Mouse (Mus musculus) olfactory bulb, adult 2 months (tissue): Measurements from ENCODE around the gene Ppp1r14b. TPM values are rescaled to one million over a fixed set of nuclear protein-coding genes. Genes with fewer than 3 reads are reported as not detected.

Source experiments
- H3K27ac ChIP-seq: fragments of 200-500 bp; 2 replicates; pipeline ENCODE4 v1.5.1; 2012; ENCODE audit warnings: low read depth, low read length; ENCODE audit not compliant: insufficient read depth
- H3K4me1 ChIP-seq: fragments of 200-500 bp; 2 replicates; pipeline ENCODE4 v1.6.1; 2012; ENCODE audit warnings: low read length; ENCODE audit not compliant: control insufficient read depth, insufficient read depth
- H3K4me3 ChIP-seq: fragments of 200-500 bp; 2 replicates; pipeline ENCODE4 v1.5.1; 2012; ENCODE audit warnings: mild to moderate bottlenecking, low read depth, low read length, moderate library complexity; ENCODE audit not compliant: insufficient read depth
- CTCF ChIP-seq: fragments of 200-500 bp; IDR thresholded peaks from 2 replicates; pipeline ENCODE4 v1.5.1; 2012; ENCODE audit warnings: low read depth, mild to moderate bottlenecking, low read length, moderate library complexity; ENCODE audit not compliant: insufficient read depth
- POLR2A ChIP-seq: fragments of 200-500 bp; IDR thresholded peaks from 2 replicates; pipeline ENCODE4 v1.6.1; 2012; ENCODE audit warnings: mild to moderate bottlenecking, low read depth, low read length, moderate library complexity; ENCODE audit not compliant: insufficient read depth
- WGBS: fragments of 180-500 bp; shearing (Covaris S2); methylation state at CpG from one replicate; pipeline ENCODE4 v1.1.7; 2018; 5-methylcytosine and 5-hydroxymethylcytosine counted together
- polyA plus RNA-seq: library from polyadenylated mRNA; stranded (reverse); fragments of >200 nt; gene quantifications from 2 replicates; pipeline ENCODE4 v1.2.4, GENCODE M21; 2012; ENCODE audit warnings: low replicate concordance; ENCODE audit not compliant: missing spikeins, insufficient read depth, insufficient read length

Gene Ppp1r14b
- not detected in 2 replicates for polyA plus RNA-seq

GRCm38 (mm10) chr19:6974211-6975205 lies at the start of gene Ppp1r14b:
Gene Ppp1r14b (plus strand): TSS chr19:6974968.
- WGBS, result 3% methylated on average over 75 of the region's 84 CpGs
- TF ChIP-seq POLR2A (peak; percentile 18; the same call in 1 of the 2 replicates), CTCF (no peak)
- Histone ChIP-seq H3K4me1 (peaks cover 42% of the 10 kb centered on the region), H3K4me3 (peak within 1 kb of the TSS; percentile 60), H3K27ac (peak within 1 kb of the TSS; percentile 43)

- Histone ChIP-seq H3K27ac (no peak within 1 kb of the TSS), H3K4me1 (peaks cover 36% of the 10 kb centered on the region), H3K4me3 (peak within 1 kb of the TSS; percentile 2)
- TF ChIP-seq CTCF (no peak), POLR2A (no peak)
- WGBS, result 9% methylated on average over 9 of the region's 9 CpGs
These were observed 49.5 kb upstream of the Ppp1r14b start, which contains the start of gene Catsperz for GRCm38 (mm10) chr19:6925307-6925573. Gene Catsperz (minus strand): TSS chr19:6925380.

DNA sequence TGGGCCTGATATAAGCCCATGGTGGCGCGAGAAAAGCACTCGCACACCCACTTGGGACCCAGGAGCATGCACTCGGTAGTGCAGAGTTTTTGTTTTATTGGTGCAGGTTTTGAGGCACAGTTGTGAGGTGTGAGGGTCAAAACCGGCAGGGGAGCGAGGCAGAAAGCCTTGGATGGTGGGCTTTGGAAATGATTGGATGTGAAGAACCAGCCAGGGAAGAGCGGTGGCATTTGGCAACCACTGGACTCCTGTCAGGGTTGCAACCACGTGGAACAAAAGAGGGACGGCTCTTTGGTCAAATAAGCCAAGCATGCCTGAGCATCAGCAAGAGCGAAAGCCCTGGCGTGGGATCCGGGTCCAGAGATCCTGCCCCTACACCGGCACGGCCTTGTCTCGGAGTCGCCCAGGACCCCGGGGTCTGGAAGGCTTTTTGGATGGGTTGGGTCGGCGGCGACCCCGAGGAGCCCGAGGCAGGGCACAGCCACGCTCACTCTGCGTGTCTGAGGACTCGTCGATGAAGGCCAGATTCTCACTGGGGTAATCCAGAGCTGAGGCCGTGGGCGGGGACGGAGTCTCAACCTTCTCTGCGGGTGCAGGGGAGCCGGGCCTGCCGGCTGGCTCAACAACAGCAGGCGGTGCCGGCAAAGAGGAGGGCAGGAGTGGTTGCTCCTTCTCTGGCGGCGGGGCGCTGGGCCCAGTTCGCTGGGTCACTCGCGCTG lies 49.0 kb upstream of the Ppp1r14b start:
- no peak overlapping the region for H3K27ac ChIP-seq
- H3K4me1 ChIP-seq, result peaks cover 33% of the 10 kb centered on the region
- TF ChIP-seq CTCF (no peak), POLR2A (no peak)
- no peak overlapping the region for H3K4me3 ChIP-seq
- 32% methylated on average over 40 of the region's 40 CpGs for WGBS

GRCm38 (mm10) chr19:6926559-6927255 lies 48.1 kb upstream of the Ppp1r14b start:
- H3K27ac ChIP-seq, result no peak overlapping the region
- H3K4me1 ChIP-seq, result peaks cover 37% of the 10 kb centered on the region
- TF ChIP-seq POLR2A (no peak), CTCF (no peak)
- WGBS, result 34% methylated on average over 26 of the region's 26 CpGs
- H3K4me3 ChIP-seq, result no peak overlapping the region

GRCm38 (mm10) chr19:6928080-6928479 lies 46.7 kb upstream of the Ppp1r14b start:
- no peak for TF ChIP-seq POLR2A
- TF ChIP-seq CTCF, result no peak
- WGBS, result 13% methylated on average over 9 of the region's 9 CpGs
- no peak overlapping the region for H3K4me3 ChIP-seq
- peaks cover 38% of the 10 kb centered on the region for H3K4me1 ChIP-seq
- H3K27ac ChIP-seq, result no peak overlapping the region

DNA sequence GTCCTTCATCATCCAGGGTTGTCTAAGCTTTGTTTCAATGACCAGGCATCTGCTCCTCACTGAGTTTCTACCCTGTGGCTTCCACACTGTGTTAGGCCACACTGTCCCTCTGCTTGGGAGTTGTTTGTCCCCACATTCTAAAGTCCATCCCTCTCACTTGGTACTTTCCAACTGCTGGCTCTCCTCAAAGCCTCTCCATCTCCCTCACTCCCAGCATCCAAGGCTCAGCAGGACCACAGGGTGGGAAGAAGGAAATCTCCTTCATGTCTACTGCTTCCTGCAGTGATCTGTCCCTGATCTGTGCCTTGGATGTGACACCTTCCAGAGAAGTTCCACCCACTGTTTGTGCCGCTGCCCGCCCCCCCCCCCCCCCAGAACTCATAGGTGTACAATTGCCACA lies 43.8 kb upstream of the Ppp1r14b start:
- H3K4me3 ChIP-seq, result no peak overlapping the region
- no peak overlapping the region for H3K27ac ChIP-seq
- peaks cover 32% of the 10 kb centered on the region for H3K4me1 ChIP-seq
- TF ChIP-seq POLR2A, result no peak
- no peak for TF ChIP-seq CTCF
- 18% methylated on average over 2 of the region's 2 CpGs for WGBS

DNA sequence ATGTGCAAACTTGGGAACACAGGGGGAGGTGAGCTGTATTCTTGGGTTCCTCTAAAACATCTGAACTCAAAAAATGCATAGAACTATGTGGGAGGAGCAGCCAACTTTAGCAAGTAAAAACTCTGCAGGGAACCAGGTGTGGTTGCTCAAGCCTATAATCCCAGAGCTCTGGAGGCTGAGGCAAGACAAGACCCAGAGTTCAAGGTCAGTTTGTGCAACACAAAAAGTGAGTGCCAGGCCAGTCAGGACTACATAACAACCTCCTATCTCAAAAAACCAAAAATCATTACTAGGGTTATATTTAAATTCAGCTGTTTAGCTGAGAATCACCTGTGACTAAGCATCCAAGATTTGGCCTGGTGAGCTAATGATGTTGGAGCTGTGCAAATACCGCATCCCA lies 42.8 kb upstream of the Ppp1r14b start:
- WGBS, result 67% methylated on average over 1 of the region's 1 CpGs
- H3K4me3 ChIP-seq, result no peak overlapping the region

DNA sequence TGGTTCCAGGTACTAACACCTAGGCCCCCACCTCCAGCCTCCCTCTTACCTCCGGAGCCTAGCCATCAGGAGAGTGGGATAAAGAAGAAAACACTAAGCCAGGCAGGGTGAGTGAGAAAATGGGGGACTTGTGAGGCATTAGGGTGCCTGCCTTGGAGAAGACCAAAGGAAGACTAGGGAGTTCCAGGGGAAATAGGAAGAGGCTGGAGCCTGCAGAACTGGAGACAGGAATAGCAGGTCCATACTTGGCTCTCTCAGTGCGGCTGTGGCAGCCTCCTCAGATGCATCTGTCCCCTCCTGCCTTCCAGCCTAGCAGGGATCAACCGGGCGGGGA lies 41.7 kb upstream of the Ppp1r14b start:
- WGBS, result 33% methylated on average over 4 of the region's 4 CpGs
- H3K4me3 ChIP-seq, result no peak overlapping the region

More for the DNA sequence above, 42.8 kb upstream of the Ppp1r14b start:
- no peak for TF ChIP-seq POLR2A
- Histone ChIP-seq H3K27ac (no peak overlapping the region), H3K4me1 (peaks cover 27% of the 10 kb centered on the region)

More for the DNA sequence above, 41.7 kb upstream of the Ppp1r14b start:
- TF ChIP-seq POLR2A (no peak), CTCF (no peak)
- Histone ChIP-seq H3K27ac (no peak overlapping the region), H3K4me1 (peaks cover 31% of the 10 kb centered on the region)
